ENCODE assay signal across 18 mouse cellular contexts in genomic region chr1:119330751-119331326, GRCm38 (mm10).
"Had no signal": no experiment of that assay in that cellular context is flagged by ENCODE, and none has a peak within 500 bp of the region (broad histone marks: within the 10 kb centered on the region; RNA-seq: fewer than 3 reads in every experiment).

No protein-coding gene starts in this region.

- H3K4me3 ChIP-seq: liver, embryonic 15.5 days; lung, embryonic 15.5 days; megakaryocyte, embryonic 14.5 days; midbrain, embryonic 12.5 days; neural tube, embryonic 13.5 days; neural tube, embryonic 15.5 days; stomach, embryonic 15.5 days had no signal

- H3K27me3 ChIP-seq: liver, embryonic 15.5 days; lung, embryonic 15.5 days; megakaryocyte, embryonic 14.5 days; neural tube, embryonic 13.5 days; neural tube, embryonic 15.5 days; stomach, embryonic 15.5 days had no signal

- ATAC-seq: liver, postnatal 0 days; lung, postnatal 0 days had no signal

- H3K4me2 ChIP-seq: liver, embryonic 15.5 days; lung, embryonic 15.5 days; midbrain, embryonic 12.5 days; neural tube, embryonic 13.5 days; neural tube, embryonic 15.5 days; stomach, embryonic 15.5 days had no signal

- H3K9ac ChIP-seq: liver, embryonic 15.5 days; liver, postnatal 0 days; lung, embryonic 15.5 days; midbrain, embryonic 12.5 days; neural tube, embryonic 13.5 days; neural tube, embryonic 15.5 days; stomach, embryonic 15.5 days had no signal

- DNase-seq: liver, postnatal 0 days; lung, adult 2 months; lung, postnatal 14 days; lung, postnatal 36 days; retina, postnatal 1 day; right cerebral cortex, adult 18-20 months; thymus, postnatal 14 days; thymus, postnatal 36 days had no signal

- H3K36me3 ChIP-seq: liver, embryonic 15.5 days; lung, embryonic 15.5 days; midbrain, embryonic 12.5 days; neural tube, embryonic 13.5 days; neural tube, embryonic 15.5 days; stomach, embryonic 15.5 days had no signal

- H3K27ac ChIP-seq: liver, embryonic 15.5 days; lung, embryonic 15.5 days; macrophage; midbrain, embryonic 12.5 days; neural tube, embryonic 15.5 days; stomach, embryonic 15.5 days; stomach, postnatal 0 days had no signal

- H3K9me3 ChIP-seq: liver, embryonic 15.5 days; lung, embryonic 15.5 days; megakaryocyte, embryonic 14.5 days; midbrain, embryonic 12.5 days; neural tube, embryonic 13.5 days; neural tube, embryonic 15.5 days; stomach, embryonic 15.5 days had no signal

- H3K4me1 ChIP-seq: liver, embryonic 15.5 days; megakaryocyte, embryonic 14.5 days had no signal
